Mouse (Mus musculus) CH12.LX (cell line): ENCODE results near the gene Slc38a9. TPM values are rescaled to one million over a fixed set of nuclear protein-coding genes. Genes with fewer than 3 reads are reported as not detected.
A peak's percentile ranks its signal among the peaks of the same experiment; 100 is the strongest.

Source experiments
- DNase-seq: peaks from one replicate; pipeline ENCODE4 v3.0.0-alpha.2; 2013; ENCODE audit errors: extremely low read depth
- H3K27ac ChIP-seq: 2 replicates; pipeline ENCODE4 v1.5.1; 2012; ENCODE audit warnings: low read depth, mild to moderate bottlenecking, control low read depth, moderate library complexity; ENCODE audit not compliant: insufficient read depth
- H3K27me3 ChIP-seq: replicated peaks from 2 replicates; pipeline ENCODE3; 2012; ENCODE audit warnings: inconsistent platforms
- H3K36me3 ChIP-seq, 2 experiments: replicated peaks in 1 of 2; 2 replicates each; pipeline versions ENCODE3 to v1.6.1; 2012; ENCODE audit warnings: inconsistent platforms in 1 of 2, low read length in 1 of 2, mild to moderate bottlenecking in 1 of 2, mixed read lengths in 1 of 2, moderate library complexity in 1 of 2; ENCODE audit not compliant: control insufficient read depth in 1 of 2, insufficient read depth in 1 of 2
- H3K4me1 ChIP-seq, 2 experiments: 2 replicates each; pipeline ENCODE4 v1.6.1; 2012; ENCODE audit warnings: inconsistent platforms in 1 of 2, moderate library complexity in 1 of 2; ENCODE audit not compliant: insufficient read depth in 2 of 2, control insufficient read depth in 1 of 2
- H3K4me2 ChIP-seq: 2 replicates; pipeline ENCODE4 v1.6.1; 2012; ENCODE audit warnings: low read depth, mild to moderate bottlenecking, control low read depth; ENCODE audit not compliant: poor library complexity, insufficient read depth, severe bottlenecking
- H3K4me3 ChIP-seq, 3 experiments: fragments of 150-350 bp in 1 of 3; sonication (generic) in 1 of 3; replicated peaks in 1 of 3; 2 replicates each; pipeline versions ENCODE3 to v1.5.1; 2011 to 2012; ENCODE audit warnings: low read depth in 2 of 3, low read length in 2 of 3, mild to moderate bottlenecking in 2 of 3, moderate library complexity in 2 of 3, control low read depth in 1 of 3, improper control_type of control experiment in 1 of 3, inconsistent platforms in 1 of 3, mixed read lengths in 1 of 3; ENCODE audit not compliant: poor library complexity in 1 of 3
- H3K79me2 ChIP-seq: replicated peaks from 2 replicates; pipeline ENCODE4 v1.6.1; 2012; ENCODE audit warnings: mild to moderate bottlenecking, moderate library complexity; ENCODE audit not compliant: control insufficient read depth, poor library complexity, insufficient read depth, severe bottlenecking; ENCODE audit errors: extremely low read depth
- H3K9ac ChIP-seq: 2 replicates; pipeline ENCODE4 v1.6.1; 2012; ENCODE audit warnings: low read depth, mild to moderate bottlenecking, control low read depth, moderate library complexity; ENCODE audit not compliant: insufficient read depth
- H3K9me3 ChIP-seq: replicated peaks from 2 replicates; pipeline ENCODE3; 2012; ENCODE audit warnings: low read length, inconsistent platforms, mixed read lengths
- BHLHE40 ChIP-seq: IDR thresholded peaks from 2 replicates; pipeline ENCODE4 v1.6.1; 2011; ENCODE audit warnings: mild to moderate bottlenecking, low read depth, low read length, improper control_type of control experiment
- NELFE ChIP-seq: IDR thresholded peaks from 2 replicates; pipeline ENCODE4 v1.6.1; 2011; ENCODE audit warnings: low read depth, low read length, improper control_type of control experiment
- SIN3A ChIP-seq: IDR thresholded peaks from 2 replicates; pipeline ENCODE4 v1.6.1; 2012; ENCODE audit warnings: low read length, improper control_type of control experiment, inconsistent platforms
- UBTF ChIP-seq: IDR thresholded peaks from 2 replicates; pipeline ENCODE4 v1.6.1; 2012; ENCODE audit warnings: low read depth, mild to moderate bottlenecking, inconsistent platforms, low read length, improper control_type of control experiment, moderate library complexity
- ZNF384 ChIP-seq: IDR thresholded peaks from 2 replicates; pipeline ENCODE4 v1.6.1; 2012; ENCODE audit warnings: low read depth, low read length, improper control_type of control experiment, inconsistent platforms
- dilution Hi-C: fragments of 300-500 bp; cut with MboI; formaldehyde crosslinking; loops from 2 replicates; pipeline ENCODE4 v1.14.3; 2020; ENCODE audit warnings: low sequenced_read_pairs; ENCODE audit not compliant: extremely low pct_unique_long_range_greater_than_20kb, extremely low pct_ligation_motif_present
- in situ Hi-C: fragments of 300-500 bp; cut with MboI; formaldehyde crosslinking; loops from 3 replicates; pipeline ENCODE4 v1.14.3; 2019; ENCODE audit warnings: low sequenced_read_pairs, low pct_ligation_motif_present, low pct_unique_long_range_greater_than_20kb, mixed read lengths
- polyA plus RNA-seq: library from polyadenylated mRNA; unstranded; fragments of >175 nt; gene quantifications from 2 replicates; pipeline ENCODE4 v1.2.1, GENCODE M21; 2012; ENCODE audit warnings: low read depth; ENCODE audit not compliant: insufficient read length
- total RNA-seq, 2 experiments: library from RNA; depleted of rRNA; stranded (reverse); fragments of 300-350 nt in 1 of 2; fragments of >200 nt in 1 of 2; gene quantifications; 2 replicates each; pipeline ENCODE4 v1.2.3; 2012 to 2014

The Slc38a9 gene
- total and polyA plus RNA-seq, 3 experiments, result 7.8 to 10.4 (median 10.0) TPM

GRCm38 (mm10) chr13:112786942-112787533 lies 126.5 kb downstream of the Slc38a9 start:
- dilution Hi-C loops, result no loop called here
- Histone ChIP-seq H3K9me3 (no peaks in the 10 kb centered on the region), H3K4me2 (no peak overlapping the region), H3K4me3 (no peak overlapping the region), H3K27me3 (no peaks in the 10 kb centered on the region), H3K27ac (no peak overlapping the region), H3K4me1 (peaks cover 21 to 49% of the 10 kb centered on the region in 2 experiments), H3K9ac (no peak overlapping the region), H3K36me3 (no peaks in the 10 kb centered on the region), H3K79me2 (no peaks in the 10 kb centered on the region)
- in situ Hi-C loops, result no loop called here
- DNase-seq, result no peak
- peak; percentile 88 for TF ChIP-seq ZNF384
- peak; percentile 54 for TF ChIP-seq BHLHE40
- no peak for TF ChIP-seq NELFE
- TF ChIP-seq UBTF, result no peak
- TF ChIP-seq SIN3A, result no peak

Other genes with a start within 250 kb of the Slc38a9 start
- 6.5 and 7.6 TPM in 2 replicates for gene Il6st, start 196.7 kb upstream of the Slc38a9 start, total RNA-seq (2012; rRNA removed)
- gene Il6st, start 196.7 kb upstream of the Slc38a9 start, total RNA-seq (2014; rRNA removed), result 3.5 and 3.8 TPM in 2 replicates
- gene Il6st, start 196.7 kb upstream of the Slc38a9 start, polyA plus RNA-seq, result 5.7 and 6.3 TPM in 2 replicates
- gene Il31ra, start 66.4 kb upstream of the Slc38a9 start, total RNA-seq (2012; rRNA removed), result not detected in 2 replicates
- not detected in 2 replicates for gene Il31ra, start 66.4 kb upstream of the Slc38a9 start, total RNA-seq (2014; rRNA removed)
- gene Il31ra, start 66.4 kb upstream of the Slc38a9 start, polyA plus RNA-seq, result not detected in 2 replicates
- 0.04 and 0.08 TPM in 2 replicates for gene Ddx4, start 8.3 kb upstream of the Slc38a9 start, total RNA-seq (2012; rRNA removed)
- 0.35 and 0.49 TPM in 2 replicates for gene Ddx4, start 8.3 kb upstream of the Slc38a9 start, total RNA-seq (2014; rRNA removed)
- gene Ddx4, start 8.3 kb upstream of the Slc38a9 start, polyA plus RNA-seq, result 0.27 and 0.40 TPM in 2 replicates
- gene Plpp1, start 140.0 kb downstream of the Slc38a9 start, total RNA-seq (2012; rRNA removed), result 50.1 and 50.2 TPM in 2 replicates
- 85.3 and 90.9 TPM in 2 replicates for gene Plpp1, start 140.0 kb downstream of the Slc38a9 start, total RNA-seq (2014; rRNA removed)
- gene Plpp1, start 140.0 kb downstream of the Slc38a9 start, polyA plus RNA-seq, result 67.6 and 68.6 TPM in 2 replicates